Mouse (Mus musculus): Measurements from ENCODE around the gene Tet3. TPM values are rescaled to one million over a fixed set of nuclear protein-coding genes. Genes with fewer than 3 reads are reported as not detected.

The Tet3 gene
- polyA plus RNA-seq, 1 experiment from 2014 or later, result 30.3 TPM

GRCm38 (mm10) chr6:83417104-83417502 is 41.8 kb downstream of the Tet3 start:
- no peak overlapping the region for H3K4me3 ChIP-seq (ENCODE audit: low read depth, low read length)
- ATAC-seq (replicated peaks; ENCODE audit: insufficient number of reproducible peaks, low FRiP score, low TSS enrichment), result no peak
- no peaks in the 10 kb centered on the region for H3K36me3 ChIP-seq (ENCODE audit: control insufficient read depth, insufficient read depth, low read length)
- no peak overlapping the region for H3K9ac ChIP-seq (ENCODE audit: low read depth, low read length)
- no peaks in the 10 kb centered on the region for H3K9me3 ChIP-seq (replicated peaks; ENCODE audit: control insufficient read depth, low read length)
- no peak overlapping the region for H3K27ac ChIP-seq (ENCODE audit: low read depth, low read length)
- 92% methylated on average over 2 of the region's 2 CpGs for WGBS (ENCODE audit: insufficient replicate concordance)
- no peaks in the 10 kb centered on the region for H3K27me3 ChIP-seq (ENCODE audit: control insufficient read depth, insufficient read depth, low read length)
- no peak overlapping the region for H3K4me2 ChIP-seq
- peaks cover 43% of the 10 kb centered on the region for H3K4me1 ChIP-seq (ENCODE audit: control insufficient read depth, insufficient read depth, low read length)

- H3K4me1 ChIP-seq (ENCODE audit: control insufficient read depth, insufficient read depth, low read length), result peaks cover 45% of the 10 kb centered on the region
- no peaks in the 10 kb centered on the region for H3K36me3 ChIP-seq (ENCODE audit: control insufficient read depth, insufficient read depth, low read length)
- no peak overlapping the region for H3K4me3 ChIP-seq (ENCODE audit: low read depth, low read length)
- no peak overlapping the region for H3K9ac ChIP-seq (ENCODE audit: low read depth, low read length)
- no peaks in the 10 kb centered on the region for H3K27me3 ChIP-seq (ENCODE audit: control insufficient read depth, insufficient read depth, low read length)
- H3K27ac ChIP-seq (ENCODE audit: low read depth, low read length), result no peak overlapping the region
- no peak overlapping the region for H3K4me2 ChIP-seq
- no peaks in the 10 kb centered on the region for H3K9me3 ChIP-seq (replicated peaks; ENCODE audit: control insufficient read depth, low read length)
- 75% methylated on average over 3 of the region's 3 CpGs for WGBS (ENCODE audit: insufficient replicate concordance)
- ATAC-seq (replicated peaks; ENCODE audit: insufficient number of reproducible peaks, low FRiP score, low TSS enrichment), result no peak
These were observed 42.4 kb downstream of the Tet3 start for GRCm38 (mm10) chr6:83416261-83417103.

- peaks cover 54% of the 10 kb centered on the region for H3K4me1 ChIP-seq (ENCODE audit: control insufficient read depth, insufficient read depth, low read length)
- WGBS (ENCODE audit: insufficient replicate concordance), result 86% methylated on average over 12 of the region's 12 CpGs
- H3K4me3 ChIP-seq (ENCODE audit: low read depth, low read length), result no peak overlapping the region
- H3K36me3 ChIP-seq (ENCODE audit: control insufficient read depth, insufficient read depth, low read length), result no peaks in the 10 kb centered on the region
- H3K27ac ChIP-seq (ENCODE audit: low read depth, low read length), result no peak overlapping the region
- H3K9me3 ChIP-seq (replicated peaks; ENCODE audit: control insufficient read depth, low read length), result no peaks in the 10 kb centered on the region
- no peak overlapping the region for H3K9ac ChIP-seq (ENCODE audit: low read depth, low read length)
- no peak overlapping the region for H3K4me2 ChIP-seq
- H3K27me3 ChIP-seq (ENCODE audit: control insufficient read depth, insufficient read depth, low read length), result no peaks in the 10 kb centered on the region
- no peak for ATAC-seq (replicated peaks; ENCODE audit: insufficient number of reproducible peaks, low FRiP score, low TSS enrichment)
These were observed 43.4 kb downstream of the Tet3 start for GRCm38 (mm10) chr6:83415356-83415940.

- peaks cover 57% of the 10 kb centered on the region for H3K4me1 ChIP-seq (ENCODE audit: control insufficient read depth, insufficient read depth, low read length)
- no peak overlapping the region for H3K4me3 ChIP-seq (ENCODE audit: low read depth, low read length)
- no peak overlapping the region for H3K27ac ChIP-seq (ENCODE audit: low read depth, low read length)
- no peak overlapping the region for H3K4me2 ChIP-seq
- 87% methylated on average over 9 of the region's 9 CpGs for WGBS (ENCODE audit: insufficient replicate concordance)
- H3K27me3 ChIP-seq (ENCODE audit: control insufficient read depth, insufficient read depth, low read length), result no peaks in the 10 kb centered on the region
- no peak for ATAC-seq (replicated peaks; ENCODE audit: insufficient number of reproducible peaks, low FRiP score, low TSS enrichment)
- H3K9ac ChIP-seq (ENCODE audit: low read depth, low read length), result no peak overlapping the region
- 0 out of 2 replicates have a peak, but pooled peaks cover 1% of the 10 kb centered on the region for H3K36me3 ChIP-seq (ENCODE audit: control insufficient read depth, insufficient read depth, low read length)
- no peaks in the 10 kb centered on the region for H3K9me3 ChIP-seq (replicated peaks; ENCODE audit: control insufficient read depth, low read length)
These were observed 44.1 kb downstream of the Tet3 start for GRCm38 (mm10) chr6:83414601-83415355.

- Histone ChIP-seq H3K27me3 (ENCODE audit: control insufficient read depth, insufficient read depth, low read length) (no peaks in the 10 kb centered on the region), H3K9ac (ENCODE audit: low read depth, low read length) (no peak overlapping the region), H3K36me3 (ENCODE audit: control insufficient read depth, insufficient read depth, low read length) (0 out of 2 replicates have a peak, but pooled peaks cover 3% of the 10 kb centered on the region), H3K27ac (ENCODE audit: low read depth, low read length) (no peak overlapping the region), H3K4me2 (no peak overlapping the region), H3K4me3 (ENCODE audit: low read depth, low read length) (no peak overlapping the region), H3K9me3 (replicated peaks; ENCODE audit: control insufficient read depth, low read length) (no peaks in the 10 kb centered on the region), H3K4me1 (ENCODE audit: control insufficient read depth, insufficient read depth, low read length) (peaks cover 53% of the 10 kb centered on the region)
- WGBS (ENCODE audit: insufficient replicate concordance), result 64% methylated on average over 1 of the region's 1 CpGs
- ATAC-seq (replicated peaks; ENCODE audit: insufficient number of reproducible peaks, low FRiP score, low TSS enrichment), result no peak
These were observed 45.2 kb downstream of the Tet3 start for GRCm38 (mm10) chr6:83413686-83414085.

- Histone ChIP-seq H3K4me1 (ENCODE audit: control insufficient read depth, insufficient read depth, low read length) (peaks cover 53% of the 10 kb centered on the region), H3K9me3 (replicated peaks; ENCODE audit: control insufficient read depth, low read length) (no peaks in the 10 kb centered on the region), H3K36me3 (ENCODE audit: control insufficient read depth, insufficient read depth, low read length) (peaks cover 3% of the 10 kb centered on the region; the same call in 1 of the 2 replicates), H3K27ac (ENCODE audit: low read depth, low read length) (no peak overlapping the region), H3K4me2 (no peak overlapping the region), H3K27me3 (ENCODE audit: control insufficient read depth, insufficient read depth, low read length) (no peaks in the 10 kb centered on the region), H3K9ac (ENCODE audit: low read depth, low read length) (no peak overlapping the region), H3K4me3 (ENCODE audit: low read depth, low read length) (no peak overlapping the region)
- ATAC-seq (replicated peaks; ENCODE audit: insufficient number of reproducible peaks, low FRiP score, low TSS enrichment), result no peak; the same call in 1 of the 2 replicates
- WGBS (ENCODE audit: insufficient replicate concordance), result 56% methylated on average over 5 of the region's 5 CpGs
These were observed 46.0 kb downstream of the Tet3 start for GRCm38 (mm10) chr6:83412854-83413401.

GRCm38 (mm10) chr6:83412362-83412853 is 46.5 kb downstream of the Tet3 start:
- Histone ChIP-seq H3K9me3 (replicated peaks; ENCODE audit: control insufficient read depth, low read length) (no peaks in the 10 kb centered on the region), H3K4me3 (ENCODE audit: low read depth, low read length) (no peak overlapping the region), H3K27ac (ENCODE audit: low read depth, low read length) (no peak overlapping the region), H3K4me2 (no peak overlapping the region), H3K27me3 (ENCODE audit: control insufficient read depth, insufficient read depth, low read length) (no peaks in the 10 kb centered on the region), H3K36me3 (ENCODE audit: control insufficient read depth, insufficient read depth, low read length) (peaks cover 3% of the 10 kb centered on the region; the same call in 1 of the 2 replicates), H3K4me1 (ENCODE audit: control insufficient read depth, insufficient read depth, low read length) (peaks cover 53% of the 10 kb centered on the region), H3K9ac (ENCODE audit: low read depth, low read length) (no peak overlapping the region)
- WGBS (ENCODE audit: insufficient replicate concordance), result 85% methylated on average over 10 of the region's 10 CpGs
- no peak for ATAC-seq (replicated peaks; ENCODE audit: insufficient number of reproducible peaks, low FRiP score, low TSS enrichment)

Measured in heart, embryonic 11.5 days (tissue).